Mouse (Mus musculus) kidney, postnatal 14 days (tissue): ENCODE data around the gene Icam5.
"Not testable (repeated sequence)": the region's sequence is repeated elsewhere in the genome, so short reads cannot be mapped to it uniquely, and the experiment has no call there.

Experiments
- DNase-seq: peaks from one replicate; pipeline ENCODE4 v3.0.0; 2022; ENCODE audit warnings: mixed read lengths

Icam5 gene

GRCm38 (mm10) chr9:21031896-21032351 lies at the start of gene Icam5:
TSS of gene Icam5 (plus strand) at chr9:21032073.
- no peak for DNase-seq

GRCm38 (mm10) chr9:20982171-20982570 lies 49.7 kb upstream of the Icam5 start:
- no peak for DNase-seq

- peak; percentile 17 for DNase-seq
Observed at GRCm38 (mm10) chr9:20983169-20983568, 48.7 kb upstream of the Icam5 start.

GRCm38 (mm10) chr9:20986952-20987686 lies 44.8 kb upstream of the Icam5 start:
- peak; percentile 66 for DNase-seq

- no peak for DNase-seq
Observed at GRCm38 (mm10) chr9:20987953-20988352, 43.9 kb upstream of the Icam5 start.

GRCm38 (mm10) chr9:20990861-20991260 lies 41.0 kb upstream of the Icam5 start:
- peak; percentile 85 for DNase-seq

GRCm38 (mm10) chr9:20991587-20991986 lies 40.3 kb upstream of the Icam5 start:
- no peak for DNase-seq

GRCm38 (mm10) chr9:20993165-20993898 lies 38.5 kb upstream of the Icam5 start:
- DNase-seq = no peak

- DNase-seq = peak; percentile 67
Observed at GRCm38 (mm10) chr9:20995069-20995468, 36.8 kb upstream of the Icam5 start.

GRCm38 (mm10) chr9:20997065-20997464 lies 34.8 kb upstream of the Icam5 start:
- DNase-seq = no peak

- DNase-seq = not testable (repeated sequence)
Observed at GRCm38 (mm10) chr9:20998337-20998736, 33.5 kb upstream of the Icam5 start.

GRCm38 (mm10) chr9:21000811-21001210 lies 31.1 kb upstream of the Icam5 start:
- DNase-seq = peak; percentile 72

- no peak for DNase-seq
Observed at GRCm38 (mm10) chr9:21001651-21002200, 30.1 kb upstream of the Icam5 start.

GRCm38 (mm10) chr9:21002270-21002626 lies 29.6 kb upstream of the Icam5 start:
- no peak for DNase-seq

GRCm38 (mm10) chr9:21002627-21003551 lies 29.0 kb upstream of the Icam5 start, which contains the start of gene Mrpl4:
TSS of gene Mrpl4 (plus strand) at chr9:21002738.
- peak; percentile 91 for DNase-seq

GRCm38 (mm10) chr9:21007313-21007952 lies 24.4 kb upstream of the Icam5 start:
- no peak for DNase-seq

GRCm38 (mm10) chr9:21008007-21008406 lies 23.9 kb upstream of the Icam5 start:
- DNase-seq = no peak

- DNase-seq = no peak
Observed at GRCm38 (mm10) chr9:21010362-21010761, 21.5 kb upstream of the Icam5 start.

- DNase-seq = not testable (repeated sequence)
Observed at GRCm38 (mm10) chr9:21010939-21011541, 20.8 kb upstream of the Icam5 start.

GRCm38 (mm10) chr9:21011846-21012312 lies 20.0 kb upstream of the Icam5 start:
- peak; percentile 62 for DNase-seq

- no peak for DNase-seq
Observed at GRCm38 (mm10) chr9:21012368-21012767, 19.5 kb upstream of the Icam5 start.
